Mouse (Mus musculus) MEL (cell line): Measurements from ENCODE around the gene Nthl1. TPM values are rescaled to one million over a fixed set of nuclear protein-coding genes. Genes with fewer than 3 reads are reported as not detected.
A peak's percentile ranks its signal among the peaks of the same experiment; 100 is the strongest.

ENCODE experiments used
- DNase-seq: peaks from one replicate; pipeline ENCODE4 v3.0.0; 2011; ENCODE audit warnings: low read depth, low spot score
- H3K27ac ChIP-seq: 2 replicates; pipeline ENCODE4 v1.5.1; 2012; ENCODE audit warnings: low read depth, mild to moderate bottlenecking, control low read depth, low read length, moderate library complexity; ENCODE audit not compliant: control insufficient read depth
- H3K27me3 ChIP-seq, 2 experiments: fragments of 150-350 bp in 1 of 2; sonication (generic) in 1 of 2; 2 replicates each; pipeline ENCODE4 v1.6.1; 2012; ENCODE audit warnings: low read length in 2 of 2, mild to moderate bottlenecking in 2 of 2, improper control_type of control experiment in 1 of 2, moderate library complexity in 1 of 2; ENCODE audit not compliant: insufficient read depth in 2 of 2, control insufficient read depth in 1 of 2
- H3K36me3 ChIP-seq, 2 experiments: 2 replicates each; pipeline ENCODE4 v1.6.1; 2012 to 2014; ENCODE audit warnings: low read length in 2 of 2, improper control_type of control experiment in 1 of 2, inconsistent platforms in 1 of 2, mild to moderate bottlenecking in 1 of 2; ENCODE audit not compliant: insufficient read depth in 2 of 2, control insufficient read depth in 1 of 2
- H3K4me1 ChIP-seq, 2 experiments: fragments of 150-350 bp in 1 of 2; sonication (generic) in 1 of 2; 2 replicates each; pipeline ENCODE4 v1.6.1; 2012; ENCODE audit warnings: low read length in 2 of 2, improper control_type of control experiment in 1 of 2, mild to moderate bottlenecking in 1 of 2; ENCODE audit not compliant: insufficient read depth in 2 of 2, control insufficient read depth in 1 of 2
- H3K4me3 ChIP-seq, 2 experiments: fragments of 150-350 bp in 1 of 2; sonication (generic) in 1 of 2; 2 replicates each; pipeline ENCODE4 v1.5.1; 2012; ENCODE audit warnings: low read depth in 2 of 2, low read length in 2 of 2, mild to moderate bottlenecking in 2 of 2, moderate library complexity in 2 of 2, control low read depth in 1 of 2, improper control_type of control experiment in 1 of 2; ENCODE audit not compliant: control insufficient read depth in 1 of 2, insufficient read depth in 1 of 2
- H3K79me2 ChIP-seq: 2 replicates; pipeline ENCODE4 v1.6.1; 2012; ENCODE audit warnings: mild to moderate bottlenecking, low read length, moderate library complexity; ENCODE audit not compliant: control insufficient read depth, poor library complexity, insufficient read depth
- H3K9ac ChIP-seq: 2 replicates; pipeline ENCODE4 v1.6.1; 2012; ENCODE audit warnings: low read depth, mild to moderate bottlenecking, control low read depth, low read length, moderate library complexity; ENCODE audit not compliant: control insufficient read depth, poor library complexity, severe bottlenecking
- H3K9me3 ChIP-seq: fragments of 150-350 bp; sonication (generic); replicated peaks from 2 replicates; pipeline ENCODE4 v1.6.1; 2012; ENCODE audit warnings: mild to moderate bottlenecking, low read length, improper control_type of control experiment, moderate library complexity; ENCODE audit not compliant: insufficient read depth
- BHLHE40 ChIP-seq: IDR thresholded peaks from 2 replicates; pipeline ENCODE4 v1.6.1; 2012; ENCODE audit warnings: low read depth, mild to moderate bottlenecking, inconsistent platforms, low read length, improper control_type of control experiment, borderline replicate concordance
- CHD1 ChIP-seq: IDR thresholded peaks from 2 replicates; pipeline ENCODE4 v1.6.1; 2012; ENCODE audit warnings: low read depth, mild to moderate bottlenecking, inconsistent platforms, low read length, improper control_type of control experiment
- CTCF ChIP-seq, 3 experiments: IDR thresholded peaks in 2 of 3; conservative IDR thresholded peaks in 1 of 3; 2 replicates each; pipeline ENCODE4 v1.5.1; 2011 to 2012; ENCODE audit warnings: low read length in 3 of 3, low read depth in 2 of 3, mild to moderate bottlenecking in 2 of 3, improper control_type of control experiment in 1 of 3, inconsistent platforms in 1 of 3, mixed read lengths in 1 of 3, moderate library complexity in 1 of 3; ENCODE audit not compliant: control insufficient read depth in 1 of 3, insufficient read depth in 1 of 3, poor library complexity in 1 of 3, severe bottlenecking in 1 of 3
- E2F4 ChIP-seq: IDR thresholded peaks from 2 replicates; pipeline ENCODE4 v1.6.1; 2011; ENCODE audit warnings: low read depth, low read length, improper control_type of control experiment, borderline replicate concordance
- ELF1 ChIP-seq: IDR thresholded peaks from 2 replicates; pipeline ENCODE4 v1.6.1; 2014; ENCODE audit warnings: low read depth, mild to moderate bottlenecking, inconsistent platforms, low read length, improper control_type of control experiment, moderate library complexity
- EP300 ChIP-seq, 2 experiments: IDR thresholded peaks; 2 replicates each; pipeline ENCODE4 v1.6.1; 2011; ENCODE audit warnings: improper control_type of control experiment in 2 of 2, low read length in 2 of 2, low read depth in 1 of 2, mild to moderate bottlenecking in 1 of 2
- ETS1 ChIP-seq: IDR thresholded peaks from 2 replicates; pipeline ENCODE4 v1.6.1; 2012; ENCODE audit warnings: low read depth, mild to moderate bottlenecking, inconsistent platforms, low read length, improper control_type of control experiment, moderate library complexity
- JUND ChIP-seq: IDR thresholded peaks from 2 replicates; pipeline ENCODE4 v1.6.1; 2011; ENCODE audit warnings: low read depth, mild to moderate bottlenecking, improper control_type of control experiment, low read length
- MAX ChIP-seq: IDR thresholded peaks from 2 replicates; pipeline ENCODE4 v1.6.1; 2011; ENCODE audit warnings: low read length, improper control_type of control experiment
- MAZ ChIP-seq: IDR thresholded peaks from 2 replicates; pipeline ENCODE4 v1.6.1; 2012; ENCODE audit warnings: low read depth, mild to moderate bottlenecking, inconsistent platforms, low read length, improper control_type of control experiment
- MEF2A ChIP-seq: IDR thresholded peaks from 2 replicates; pipeline ENCODE4 v1.6.1; 2014; ENCODE audit warnings: low read depth, mild to moderate bottlenecking, inconsistent platforms, low read length, improper control_type of control experiment; ENCODE audit not compliant: poor library complexity, insufficient replicate concordance, severe bottlenecking; ENCODE audit errors: extremely low read depth
- MXI1 ChIP-seq: IDR thresholded peaks from 2 replicates; pipeline ENCODE4 v1.6.1; 2011; ENCODE audit warnings: mild to moderate bottlenecking, low read depth, low read length, improper control_type of control experiment
- NELFE ChIP-seq: IDR thresholded peaks from 2 replicates; pipeline ENCODE4 v1.6.1; 2011; ENCODE audit warnings: low read depth, low read length, improper control_type of control experiment
- POLR2A ChIP-seq, 2 experiments: IDR thresholded peaks; 2 replicates each; pipeline ENCODE4 v1.6.1; 2011 to 2012; ENCODE audit warnings: low read length in 2 of 2, mild to moderate bottlenecking in 2 of 2, control low read depth in 1 of 2, improper control_type of control experiment in 1 of 2, low read depth in 1 of 2, moderate library complexity in 1 of 2; ENCODE audit not compliant: control insufficient read depth in 1 of 2, insufficient read depth in 1 of 2, poor library complexity in 1 of 2
- POLR2AphosphoS2 ChIP-seq: IDR thresholded peaks from 2 replicates; pipeline ENCODE4 v1.6.1; 2011; ENCODE audit warnings: low read length, improper control_type of control experiment
- POLR2AphosphoS5 ChIP-seq: IDR thresholded peaks from 2 replicates; pipeline ENCODE4 v1.6.1; 2012; ENCODE audit warnings: low read depth, borderline replicate concordance, mild to moderate bottlenecking, inconsistent platforms, low read length, moderate library complexity, mixed read lengths
- RCOR1 ChIP-seq: IDR thresholded peaks from 2 replicates; pipeline ENCODE4 v1.6.1; 2012; ENCODE audit warnings: low read depth, mild to moderate bottlenecking, inconsistent platforms, low read length, improper control_type of control experiment
- SIN3A ChIP-seq: IDR thresholded peaks from 2 replicates; pipeline ENCODE4 v1.6.1; 2012; ENCODE audit warnings: low read length, improper control_type of control experiment, inconsistent platforms
- SMC3 ChIP-seq: IDR thresholded peaks from 2 replicates; pipeline ENCODE4 v1.6.1; 2011; ENCODE audit warnings: low read depth, low read length, improper control_type of control experiment
- TAL1 ChIP-seq: IDR thresholded peaks from 2 replicates; pipeline ENCODE4 v1.6.1; 2012; ENCODE audit warnings: mild to moderate bottlenecking, inconsistent platforms, low read length, moderate library complexity, mixed read lengths
- UBTF ChIP-seq: IDR thresholded peaks from 2 replicates; pipeline ENCODE4 v1.6.1; 2012; ENCODE audit warnings: low read depth, mild to moderate bottlenecking, inconsistent platforms, low read length, improper control_type of control experiment, moderate library complexity, borderline replicate concordance; ENCODE audit not compliant: insufficient read depth
- USF1 ChIP-seq: IDR thresholded peaks from 2 replicates; pipeline ENCODE4 v1.6.1; 2014; ENCODE audit warnings: low read depth, mild to moderate bottlenecking, inconsistent platforms, low read length, improper control_type of control experiment, moderate library complexity
- USF2 ChIP-seq, 2 experiments: IDR thresholded peaks; 2 replicates each; pipeline ENCODE4 v1.6.1; 2011 to 2012; ENCODE audit warnings: improper control_type of control experiment in 2 of 2, low read length in 2 of 2, borderline replicate concordance in 1 of 2, inconsistent platforms in 1 of 2, low read depth in 1 of 2, mild to moderate bottlenecking in 1 of 2; ENCODE audit not compliant: insufficient read depth in 1 of 2
- ZC3H11A ChIP-seq: IDR thresholded peaks from 2 replicates; pipeline ENCODE4 v1.6.1; 2012; ENCODE audit warnings: low read depth, mild to moderate bottlenecking, inconsistent platforms, low read length, improper control_type of control experiment
- ZKSCAN1 ChIP-seq: IDR thresholded peaks from 2 replicates; pipeline ENCODE4 v1.6.1; 2012; ENCODE audit warnings: low read depth, mild to moderate bottlenecking, inconsistent platforms, low read length, improper control_type of control experiment, moderate library complexity
- ZNF384 ChIP-seq: IDR thresholded peaks from 2 replicates; pipeline ENCODE4 v1.6.1; 2012; ENCODE audit warnings: low read depth, mild to moderate bottlenecking, inconsistent platforms, low read length, improper control_type of control experiment
- polyA plus RNA-seq, 2 experiments: library from polyadenylated mRNA; stranded (reverse) in 1 of 2; unstranded in 1 of 2; fragments of >175 nt in 1 of 2; fragments of >200 nt in 1 of 2; gene quantifications; 2 replicates each; pipeline versions ENCODE4 v1.2.1 to v1.2.4; 2012; ENCODE audit warnings: low replicate concordance in 2 of 2, low read depth in 1 of 2; ENCODE audit not compliant: insufficient read length in 2 of 2, insufficient read depth in 1 of 2, missing spikeins in 1 of 2
- total RNA-seq: library from RNA; depleted of rRNA; stranded (reverse); fragments of 300-350 nt; gene quantifications from 2 replicates; pipeline ENCODE4 v1.2.3, GENCODE M21; 2012

The Nthl1 gene
- total and polyA plus RNA-seq, 3 experiments: 31.4 to 262 (median 32.0) TPM

DNA sequence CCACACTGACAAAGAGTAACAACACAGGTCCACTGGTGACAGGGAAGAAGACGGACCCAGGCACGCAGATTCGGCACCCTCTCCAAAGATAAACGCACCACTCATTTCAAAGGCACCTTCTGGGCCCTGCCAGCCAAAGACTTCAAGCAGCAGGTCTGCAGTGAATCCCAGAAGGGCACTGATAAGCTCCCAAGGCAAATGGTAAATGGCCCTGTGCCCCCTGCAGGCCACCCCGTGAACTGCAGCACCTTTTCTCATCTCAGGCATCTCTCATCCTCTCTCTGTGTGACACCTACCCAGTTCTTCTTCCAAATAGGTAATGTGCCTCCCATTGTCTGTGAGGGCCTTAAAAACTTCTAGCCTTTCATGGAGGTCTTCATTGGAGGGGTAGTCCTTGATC, 3.8 kb upstream of the Nthl1 start (continued):
- TF ChIP-seq TAL1: no peak
- 0 out of 2 replicates have a peak, but pooled peaks have one; percentile 15 for TF ChIP-seq BHLHE40
- TF ChIP-seq CHD1: no peak
- TF ChIP-seq POLR2AphosphoS2: no peak
- TF ChIP-seq ETS1: no peak
- peak; percentile 62 for TF ChIP-seq ZC3H11A
- 0 out of 2 replicates have a peak, but pooled peaks have one; percentile 29 for TF ChIP-seq MAX
- TF ChIP-seq POLR2A (IDR thresholded peaks at IDR 0.05; ENCODE audit: control insufficient read depth in 1 of 2, insufficient read depth in 1 of 2, low read depth in 1 of 2, low read length in 2 of 2, poor library complexity in 1 of 2): no peak
- 0 out of 2 replicates have a peak, but pooled peaks have one; percentile 20 for TF ChIP-seq RCOR1
- 0 out of 2 replicates have a peak, but pooled peaks have one; percentile 49 for TF ChIP-seq MXI1
- no peak for TF ChIP-seq POLR2AphosphoS5
- no peak for TF ChIP-seq E2F4
- no peak for TF ChIP-seq ELF1
- no peak for TF ChIP-seq USF2 (IDR thresholded peaks at IDR 0.05; ENCODE audit: borderline replicate concordance in 1 of 2, insufficient read depth in 1 of 2, low read depth in 1 of 2, low read length in 2 of 2)
- 0 out of 2 replicates have a peak, but pooled peaks have one; percentile 15 for TF ChIP-seq JUND

DNA sequence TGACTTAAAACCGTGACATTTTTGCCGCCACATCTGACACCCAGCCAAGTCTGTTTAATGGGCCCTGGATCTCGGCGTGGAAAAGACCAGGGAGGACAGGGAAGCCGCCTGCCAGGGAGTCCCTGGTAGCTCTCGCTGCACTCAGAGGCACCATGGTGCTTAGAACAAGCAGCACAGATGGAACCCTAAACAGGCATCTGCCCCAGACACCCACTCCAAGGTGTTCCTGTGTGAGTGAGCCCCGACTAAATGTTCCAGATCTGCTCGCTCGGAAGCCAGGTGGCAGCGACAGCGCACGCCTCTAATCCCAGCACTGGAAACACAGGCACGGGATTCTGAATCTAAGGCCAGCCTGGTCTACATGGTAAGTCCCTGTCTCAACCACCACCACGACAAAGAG, 2.4 kb upstream of the Nthl1 start:
- Histone ChIP-seq H3K4me1 (peaks cover 9 to 16% of the 10 kb centered on the region in 2 experiments), H3K36me3 (peaks cover 3 to 12% of the 10 kb centered on the region in 2 experiments; a peak in 3 of 4 replicates), H3K27ac (no peak overlapping the region), H3K27me3 (no peaks in the 10 kb centered on the region), H3K9ac (no peak overlapping the region), H3K4me3 (no peak overlapping the region), H3K79me2 (peaks cover 8% of the 10 kb centered on the region), H3K9me3 (no peaks in the 10 kb centered on the region)
- DNase-seq: no peak
- no peak for TF ChIP-seq CHD1
- no peak for TF ChIP-seq CTCF (IDR thresholded peaks at IDR 0.05 in 2 of 3, conservative IDR thresholded peaks at IDR 0.05 in 1 of 3; ENCODE audit: control insufficient read depth in 1 of 3, insufficient read depth in 1 of 3, low read depth in 2 of 3, low read length in 3 of 3, poor library complexity in 1 of 3, severe bottlenecking in 1 of 3)
- TF ChIP-seq MXI1: no peak
- TF ChIP-seq SMC3: no peak
- no peak for TF ChIP-seq NELFE
- no peak for TF ChIP-seq USF1
- no peak for TF ChIP-seq UBTF
- no peak for TF ChIP-seq ZKSCAN1
- no peak for TF ChIP-seq ZNF384
- no peak for TF ChIP-seq EP300 (IDR thresholded peaks at IDR 0.05; ENCODE audit: low read depth in 1 of 2, low read length in 2 of 2)
- TF ChIP-seq MAZ: no peak
- no peak for TF ChIP-seq MEF2A
- no peak for TF ChIP-seq POLR2A (IDR thresholded peaks at IDR 0.05; ENCODE audit: control insufficient read depth in 1 of 2, insufficient read depth in 1 of 2, low read depth in 1 of 2, low read length in 2 of 2, poor library complexity in 1 of 2)
- no peak for TF ChIP-seq TAL1
- TF ChIP-seq SIN3A: no peak
- no peak for TF ChIP-seq BHLHE40
